ENCODE assay signal across 28 mouse cellular contexts in genomic region chr14:35356480-35357085, GRCm38 (mm10).
A peak's percentile ranks its signal among the peaks of the same experiment; 100 is the strongest.
DNase-seq lines count a peak whose midpoint lies in the region; ATAC-seq lines count a peak whose summit lies in the region.
"Had no signal": no experiment of that assay in that cellular context is flagged by ENCODE, and none has a peak within 500 bp of the region (broad histone marks: within the 10 kb centered on the region; RNA-seq: fewer than 3 reads in every experiment).

No protein-coding gene starts in this region.

- H3K4me2 ChIP-seq in hindbrain, embryonic 14.5 days (replicated peaks) = no peak overlapping the region
- no peak overlapping the region for H3K4me2 ChIP-seq in midbrain, embryonic 11.5 days
- no peak overlapping the region for H3K4me2 ChIP-seq in midbrain, embryonic 15.5 days
- H3K4me2 ChIP-seq in neural tube, embryonic 14.5 days (ENCODE audit: low read depth, low read length) = no peak overlapping the region
- H3K4me2 ChIP-seq: embryonic facial prominence, embryonic 13.5 days; embryonic facial prominence, embryonic 15.5 days; forebrain, embryonic 12.5 days had no signal

- no peak overlapping the region for H3K4me3 ChIP-seq in hindbrain, embryonic 14.5 days (replicated peaks; ENCODE audit: low read length)
- H3K4me3 ChIP-seq in hindbrain, embryonic 10.5 days = no peak overlapping the region
- H3K4me3 ChIP-seq in midbrain, embryonic 11.5 days (ENCODE audit: low read depth, low read length) = no peak overlapping the region
- no peak overlapping the region for H3K4me3 ChIP-seq in midbrain, embryonic 15.5 days
- H3K4me3 ChIP-seq in neural tube, embryonic 14.5 days (ENCODE audit: low read depth, low read length) = no peak overlapping the region
- H3K4me3 ChIP-seq: embryonic facial prominence, embryonic 13.5 days; embryonic facial prominence, embryonic 15.5 days; erythroblast, embryonic 14.5 days; forebrain, embryonic 10.5 days; forebrain, embryonic 12.5 days had no signal

- H3K27me3 ChIP-seq in hindbrain, embryonic 14.5 days (ENCODE audit: control insufficient read depth, insufficient read depth, low read length) = no peaks in the 10 kb centered on the region
- no peaks in the 10 kb centered on the region for H3K27me3 ChIP-seq in hindbrain, embryonic 10.5 days (ENCODE audit: insufficient read depth, poor library complexity, severe bottlenecking)
- H3K27me3 ChIP-seq in midbrain, embryonic 11.5 days (ENCODE audit: control insufficient read depth, insufficient read depth, low read length) = no peaks in the 10 kb centered on the region
- no peaks in the 10 kb centered on the region for H3K27me3 ChIP-seq in midbrain, embryonic 15.5 days (replicated peaks)
- H3K27me3 ChIP-seq in neural tube, embryonic 14.5 days (ENCODE audit: control insufficient read depth, insufficient read depth, low read length) = no peaks in the 10 kb centered on the region
- H3K27me3 ChIP-seq: embryonic facial prominence, embryonic 13.5 days; embryonic facial prominence, embryonic 15.5 days; forebrain, embryonic 12.5 days; Patski had no signal

- ATAC-seq in hindbrain, embryonic 14.5 days (ENCODE audit: low FRiP score) = 0 out of 2 replicates have a peak, but pooled peaks have one; percentile 17
- ATAC-seq in midbrain, embryonic 11.5 days (ENCODE audit: low FRiP score) = no peak
- ATAC-seq in midbrain, embryonic 15.5 days (replicated peaks) = no peak
- peak; percentile 55; the same call in 1 of the 2 replicates for ATAC-seq in neural tube, embryonic 14.5 days (ENCODE audit: low read depth)
- ATAC-seq: activated CD4-positive, CD25-positive, alpha-beta regulatory T cell, adult 4 months; CD4-positive, CD25-positive, alpha-beta regulatory T cell, adult 4 months; forebrain, embryonic 14.5 days; Patski had no signal

- H3K9ac ChIP-seq in hindbrain, embryonic 14.5 days = no peak overlapping the region
- H3K9ac ChIP-seq in midbrain, embryonic 11.5 days (ENCODE audit: low read length) = no peak overlapping the region
- H3K9ac ChIP-seq in midbrain, embryonic 15.5 days = no peak overlapping the region
- H3K9ac ChIP-seq in neural tube, embryonic 14.5 days (replicated peaks; ENCODE audit: low read depth, low read length) = no peak overlapping the region
- H3K9ac ChIP-seq: embryonic facial prominence, embryonic 13.5 days; embryonic facial prominence, embryonic 15.5 days; forebrain, embryonic 12.5 days had no signal

- H3K4me1 ChIP-seq in hindbrain, embryonic 14.5 days (replicated peaks; ENCODE audit: control insufficient read depth, insufficient read depth, low read length) = no peaks in the 10 kb centered on the region
- H3K4me1 ChIP-seq in hindbrain, embryonic 10.5 days (replicated peaks) = no peaks in the 10 kb centered on the region
- H3K4me1 ChIP-seq in midbrain, embryonic 11.5 days (ENCODE audit: control insufficient read depth, insufficient read depth, low read length) = no peaks in the 10 kb centered on the region
- no peaks in the 10 kb centered on the region for H3K4me1 ChIP-seq in midbrain, embryonic 15.5 days
- H3K4me1 ChIP-seq in neural tube, embryonic 14.5 days (ENCODE audit: control insufficient read depth, insufficient read depth, low read length) = no peaks in the 10 kb centered on the region
- H3K4me1 ChIP-seq: embryonic facial prominence, embryonic 13.5 days; embryonic facial prominence, embryonic 15.5 days; forebrain, embryonic 10.5 days; forebrain, embryonic 12.5 days had no signal

- peak; percentile 61 for DNase-seq in heart, adult 11 months
- DNase-seq in heart, postnatal 14 days = no peak
- DNase-seq in hindbrain, embryonic 14.5 days (ENCODE audit: low spot score) = no peak
- DNase-seq in hindbrain, embryonic 10.5 days (ENCODE audit: low spot score) = no peak
- peak; percentile 44 for DNase-seq in midbrain, embryonic 11.5 days (ENCODE audit: low spot score, missing footprints)
- DNase-seq in right cerebral cortex, postnatal 4 days = no peak
- DNase-seq: adrenal gland, adult 8-10 months; adrenal gland, postnatal 14 days; adrenal gland, postnatal 36 days; B cell, adult 2 months; cerebellum, adult 18-20 months; cerebellum, adult 8-10 months; cerebellum, adult 9-11 months; cerebellum, postnatal 14 days; cerebellum, postnatal 36 days; embryo, embryonic 11 days had no signal

- WGBS in hindbrain, embryonic 14.5 days = 74% methylated on average over 6 of the region's 6 CpGs
- 89% methylated on average over 6 of the region's 6 CpGs for WGBS in hindbrain, embryonic 10.5 days
- WGBS in midbrain, embryonic 11.5 days = 91% methylated on average over 6 of the region's 6 CpGs
- 81% methylated on average over 6 of the region's 6 CpGs for WGBS in midbrain, embryonic 15.5 days
- WGBS in neural tube, embryonic 14.5 days = 58% methylated on average over 6 of the region's 6 CpGs

- H3K36me3 ChIP-seq in hindbrain, embryonic 14.5 days (replicated peaks; ENCODE audit: control insufficient read depth, insufficient read depth) = no peaks in the 10 kb centered on the region
- no peaks in the 10 kb centered on the region for H3K36me3 ChIP-seq in hindbrain, embryonic 10.5 days
- H3K36me3 ChIP-seq in midbrain, embryonic 11.5 days (ENCODE audit: control insufficient read depth, insufficient read depth, low read length) = no peaks in the 10 kb centered on the region
- H3K36me3 ChIP-seq in midbrain, embryonic 15.5 days (replicated peaks) = no peaks in the 10 kb centered on the region
- H3K36me3 ChIP-seq in neural tube, embryonic 14.5 days (ENCODE audit: control insufficient read depth, insufficient read depth, low read length) = no peaks in the 10 kb centered on the region
- H3K36me3 ChIP-seq: embryonic facial prominence, embryonic 13.5 days; embryonic facial prominence, embryonic 15.5 days; forebrain, embryonic 10.5 days; forebrain, embryonic 12.5 days; G1E had no signal

- H3K27ac ChIP-seq in hindbrain, embryonic 14.5 days = no peak overlapping the region
- no peak overlapping the region for H3K27ac ChIP-seq in hindbrain, embryonic 10.5 days
- H3K27ac ChIP-seq in midbrain, embryonic 11.5 days (ENCODE audit: low read depth, low read length) = no peak overlapping the region
- no peak overlapping the region for H3K27ac ChIP-seq in midbrain, embryonic 15.5 days
- H3K27ac ChIP-seq in neural tube, embryonic 14.5 days (ENCODE audit: low read depth, low read length) = no peak overlapping the region
- H3K27ac ChIP-seq: embryonic facial prominence, embryonic 13.5 days; embryonic facial prominence, embryonic 15.5 days; forebrain, embryonic 10.5 days; forebrain, embryonic 12.5 days had no signal

- no peaks in the 10 kb centered on the region for H3K9me3 ChIP-seq in hindbrain, embryonic 14.5 days (ENCODE audit: control insufficient read depth, low read length)
- no peaks in the 10 kb centered on the region for H3K9me3 ChIP-seq in hindbrain, embryonic 10.5 days
- no peaks in the 10 kb centered on the region for H3K9me3 ChIP-seq in midbrain, embryonic 11.5 days (ENCODE audit: control insufficient read depth, low read length)
- no peaks in the 10 kb centered on the region for H3K9me3 ChIP-seq in midbrain, embryonic 15.5 days
- H3K9me3 ChIP-seq in neural tube, embryonic 14.5 days (ENCODE audit: control insufficient read depth, low read length) = no peaks in the 10 kb centered on the region
- H3K9me3 ChIP-seq: embryonic facial prominence, embryonic 13.5 days; embryonic facial prominence, embryonic 15.5 days; forebrain, embryonic 10.5 days; forebrain, embryonic 12.5 days had no signal

- intact Hi-C loops in heart, postnatal 14 days (cut with DNase I) = no loop called here

Comparison
In these comparisons a context has a peak if more than half of its experiments do, and no peak if none do; other contexts are left out.
1. DNase-seq: peak in heart, adult 11 months (single experiment) and midbrain, embryonic 11.5 days (single experiment); none in heart, postnatal 14 days (0 of 2), hindbrain, embryonic 14.5 days (single experiment), hindbrain, embryonic 10.5 days (single experiment) and right cerebral cortex, postnatal 4 days (single experiment).
2. ATAC-seq: peak in hindbrain, embryonic 14.5 days (single experiment) and neural tube, embryonic 14.5 days (single experiment); none in midbrain, embryonic 11.5 days (single experiment) and midbrain, embryonic 15.5 days (single experiment).